In genomic region chr4:12170986-12171317, GRCm38 (mm10) we compare ENCODE assay signal across 8 mouse cellular contexts. TPM values are rescaled to one million over a fixed set of nuclear protein-coding genes. Genes with fewer than 3 reads are reported as not detected.
A peak's percentile ranks its signal among the peaks of the same experiment; 100 is the strongest.
DNase-seq lines count a peak whose midpoint lies in the region; ATAC-seq and TF ChIP-seq lines count a peak whose summit lies in the region.

No protein-coding gene starts in this region.

- intact Hi-C loops in left cerebral cortex, adult 2 months (cut with DNase I), result no loop called here
- intact Hi-C loops in left cerebral cortex, postnatal 36 days (cut with DNase I), result no loop called here

- no peak for ATAC-seq in hindbrain, postnatal 0 days
- no peak for ATAC-seq in midbrain, postnatal 0 days (ENCODE audit: low FRiP score)
- no peak for ATAC-seq in CD4-positive, CD25-positive, alpha-beta regulatory T cell, adult 4 months

- H3K36me3 ChIP-seq in embryonic facial prominence, embryonic 10.5 days (replicated peaks), result peaks cover 25% of the 10 kb centered on the region
- H3K36me3 ChIP-seq in hindbrain, postnatal 0 days (ENCODE audit: insufficient read depth, low read length), result peaks cover 19% of the 10 kb centered on the region
- H3K36me3 ChIP-seq in midbrain, postnatal 0 days (ENCODE audit: insufficient read depth, low read length), result 0 out of 2 replicates have a peak, but pooled peaks cover 3% of the 10 kb centered on the region

- WGBS in embryonic facial prominence, embryonic 10.5 days, result 21% methylated on average over 9 of the region's 9 CpGs
- WGBS in hindbrain, postnatal 0 days, result 8% methylated on average over 9 of the region's 9 CpGs
- 11% methylated on average over 9 of the region's 9 CpGs for WGBS in midbrain, postnatal 0 days

- peaks cover 8% of the 10 kb centered on the region; the same call in 1 of the 2 replicates for H3K4me1 ChIP-seq in embryonic facial prominence, embryonic 10.5 days
- H3K4me1 ChIP-seq in hindbrain, postnatal 0 days (ENCODE audit: insufficient read depth, low read length), result no peaks in the 10 kb centered on the region
- H3K4me1 ChIP-seq in midbrain, postnatal 0 days (ENCODE audit: insufficient read depth, low read length), result peaks cover 7% of the 10 kb centered on the region; the same call in 1 of the 2 replicates

- TF ChIP-seq CTCF in left cerebral cortex, adult 2 months (IDR thresholded peaks at IDR 0.05), result no peak
- no peak for TF ChIP-seq CTCF in hindbrain, postnatal 0 days (IDR thresholded peaks at IDR 0.05; ENCODE audit: low read depth)
- TF ChIP-seq CTCF in midbrain, postnatal 0 days (IDR thresholded peaks at IDR 0.05), result no peak

- peak overlapping the region; percentile 72 for H3K27ac ChIP-seq in left cerebral cortex, adult 2 months
- H3K27ac ChIP-seq in embryonic facial prominence, embryonic 10.5 days (replicated peaks), result peak overlapping the region; percentile 98
- H3K27ac ChIP-seq in hindbrain, postnatal 0 days, result peak overlapping the region; percentile 91
- H3K27ac ChIP-seq in midbrain, postnatal 0 days (ENCODE audit: low read depth, low read length), result peak overlapping the region; percentile 94

- H3K4me3 ChIP-seq in left cerebral cortex, adult 2 months, result peak overlapping the region; percentile 83
- H3K4me3 ChIP-seq in embryonic facial prominence, embryonic 10.5 days, result peak overlapping the region; percentile 79
- peak overlapping the region; percentile 74 for H3K4me3 ChIP-seq in hindbrain, postnatal 0 days (ENCODE audit: low read length)
- H3K4me3 ChIP-seq in midbrain, postnatal 0 days (ENCODE audit: low read depth, low read length), result peak overlapping the region; percentile 73

- H3K4me2 ChIP-seq in hindbrain, postnatal 0 days (ENCODE audit: low read depth, low read length), result peak overlapping the region; percentile 77
- peak overlapping the region; percentile 72 for H3K4me2 ChIP-seq in midbrain, postnatal 0 days (ENCODE audit: low read depth, low read length, poor library complexity, severe bottlenecking)

- no peaks in the 10 kb centered on the region for H3K27me3 ChIP-seq in embryonic facial prominence, embryonic 10.5 days (replicated peaks; ENCODE audit: low read depth, poor library complexity, severe bottlenecking)
- no peaks in the 10 kb centered on the region for H3K27me3 ChIP-seq in hindbrain, postnatal 0 days (ENCODE audit: insufficient read depth, low read length)
- H3K27me3 ChIP-seq in midbrain, postnatal 0 days (ENCODE audit: insufficient read depth, low read length), result no peaks in the 10 kb centered on the region

- peak overlapping the region; percentile 97 for H3K9ac ChIP-seq in hindbrain, postnatal 0 days (replicated peaks; ENCODE audit: low read length)
- peak overlapping the region; percentile 99 for H3K9ac ChIP-seq in midbrain, postnatal 0 days (replicated peaks; ENCODE audit: low read length, poor library complexity, severe bottlenecking)

- H3K9me3 ChIP-seq in embryonic facial prominence, embryonic 10.5 days, result no peaks in the 10 kb centered on the region
- H3K9me3 ChIP-seq in hindbrain, postnatal 0 days (ENCODE audit: low read length), result no peaks in the 10 kb centered on the region
- H3K9me3 ChIP-seq in midbrain, postnatal 0 days (ENCODE audit: low read length), result no peaks in the 10 kb centered on the region

- DNase-seq in left cerebral cortex, adult 2 months (ENCODE audit: extremely low spot score in 1 of 2, low spot score in 2 of 2), result no peak
- DNase-seq in left cerebral cortex, postnatal 36 days (ENCODE audit: low spot score in 2 of 2), result no peak
- no peak for DNase-seq in embryonic facial prominence, embryonic 10.5 days (ENCODE audit: low spot score)
- DNase-seq in hindbrain, postnatal 0 days (ENCODE audit: low spot score), result no peak
- DNase-seq in midbrain, postnatal 0 days (ENCODE audit: low spot score), result no peak
- DNase-seq in urinary bladder, postnatal 4 days (ENCODE audit: low spot score in 2 of 2), result no peak
- DNase-seq in natural killer cell, adult 2 months (ENCODE audit: low spot score in 2 of 2), result no peak

RNA-seq across cellular contexts. Expression of gene Fam92a, which starts 0.9 kb away (rescaled TPM):
- 10 to 100 TPM; 79.5 to 80.9 TPM for total RNA-seq in left cerebral cortex, adult 2 months (2021)
- 10 to 100 TPM; 72.2 to 82.9 TPM for total RNA-seq in left cerebral cortex, postnatal 36 days (2021)
- polyA plus RNA-seq in embryonic facial prominence, embryonic 10.5 days (2016; fragmentation: Nextera tagmentation; extraction: Ambion mirVana), result 84.5 and 85.9 TPM in 2 replicates
- total RNA-seq in hindbrain, postnatal 0 days (2014; rRNA removed), result 33.1 and 58.2 TPM in 2 replicates
- polyA plus RNA-seq in hindbrain, postnatal 0 days (2015; fragmentation: Nextera tagmentation; extraction: Ambion mirVana), result 129 and 144 TPM in 2 replicates
- 76.0 and 79.8 TPM in 2 replicates for total RNA-seq in midbrain, postnatal 0 days (2014; rRNA removed)
- polyA plus RNA-seq in midbrain, postnatal 0 days (2015; fragmentation: Nextera tagmentation; extraction: Ambion mirVana), result 125 and 143 TPM in 2 replicates
- polyA plus RNA-seq in CD4-positive, CD25-positive, alpha-beta regulatory T cell, adult 4 months (2017; shearing (Covaris generic)), result 10 to 100 TPM; 18.7 to 20.1 TPM

RNA-seq across cellular contexts. Expression of gene Rbm12b1, which starts 30.9 kb away (rescaled TPM):
- 10 to 100 TPM; 17.0 to 22.9 TPM for total RNA-seq in left cerebral cortex, adult 2 months (2021)
- total RNA-seq in left cerebral cortex, postnatal 36 days (2021), result 10 to 100 TPM; 17.0 to 23.9 TPM
- polyA plus RNA-seq in embryonic facial prominence, embryonic 10.5 days (2016; fragmentation: Nextera tagmentation; extraction: Ambion mirVana), result 5.1 and 5.7 TPM in 2 replicates
- 11.6 and 25.7 TPM in 2 replicates for total RNA-seq in hindbrain, postnatal 0 days (2014; rRNA removed)
- polyA plus RNA-seq in hindbrain, postnatal 0 days (2015; fragmentation: Nextera tagmentation; extraction: Ambion mirVana), result 3.0 and 4.1 TPM in 2 replicates
- 9.9 and 24.3 TPM in 2 replicates for total RNA-seq in midbrain, postnatal 0 days (2014; rRNA removed)
- 3.4 and 5.3 TPM in 2 replicates for polyA plus RNA-seq in midbrain, postnatal 0 days (2015; fragmentation: Nextera tagmentation; extraction: Ambion mirVana)
- 10 to 100 TPM in 1 of 2 experiments, 1 to 10 TPM in 1; 9.2 to 10.3 TPM for polyA plus RNA-seq in CD4-positive, CD25-positive, alpha-beta regulatory T cell, adult 4 months (2017; shearing (Covaris generic))
